Mouse (Mus musculus): Measurements from ENCODE around the gene Gm17324.
"Not testable (repeated sequence)": the region's sequence is repeated elsewhere in the genome, so short reads cannot be mapped to it uniquely, and the experiment has no call there.

Gm17324 gene

GRCm38 (mm10) chr9:78447973-78448873 is at the start of gene Gm17324, which contains the start of gene Mto1:
Gene Gm17324, minus strand, starts transcription at chr9:78448786.
Gene Mto1, plus strand, starts transcription at chr9:78448208.
- DNase-seq = peak; percentile 92 to 93

- DNase-seq = no peak
These were observed 44.6 kb upstream of the Gm17324 start for GRCm38 (mm10) chr9:78493171-78493570.

- DNase-seq = no peak
These were observed 43.7 kb upstream of the Gm17324 start for GRCm38 (mm10) chr9:78492254-78492653.

- DNase-seq = no peak
These were observed 42.6 kb upstream of the Gm17324 start for GRCm38 (mm10) chr9:78491169-78491568.

GRCm38 (mm10) chr9:78488890-78489420 is 40.4 kb upstream of the Gm17324 start, which contains the start of gene Eef1a1:
Gene Eef1a1, minus strand, starts transcription at chr9:78489151.
- peak; percentile 68 to 73 for DNase-seq

- not testable (repeated sequence) for DNase-seq
These were observed 39.4 kb upstream of the Gm17324 start for GRCm38 (mm10) chr9:78488021-78488420.

GRCm38 (mm10) chr9:78484660-78485059 is 36.1 kb upstream of the Gm17324 start:
- no peak for DNase-seq

- no peak for DNase-seq
These were observed 33.8 kb upstream of the Gm17324 start for GRCm38 (mm10) chr9:78482386-78482785.

- peak; percentile 97 to 98 for DNase-seq
These were observed 33.1 kb upstream of the Gm17324 start for GRCm38 (mm10) chr9:78481423-78482331.

- DNase-seq = peak; percentile 87 to 89
These were observed 32.2 kb upstream of the Gm17324 start for GRCm38 (mm10) chr9:78480706-78481358.

GRCm38 (mm10) chr9:78480227-78480626 is 31.6 kb upstream of the Gm17324 start:
- not testable (repeated sequence) for DNase-seq

- DNase-seq = not testable (repeated sequence)
These were observed 30.7 kb upstream of the Gm17324 start for GRCm38 (mm10) chr9:78479308-78479707.

GRCm38 (mm10) chr9:78478009-78478605 is 29.5 kb upstream of the Gm17324 start:
- not testable (repeated sequence) for DNase-seq

GRCm38 (mm10) chr9:78477021-78477551 is 28.5 kb upstream of the Gm17324 start:
- DNase-seq = no peak

- no peak for DNase-seq
These were observed 28.0 kb upstream of the Gm17324 start for GRCm38 (mm10) chr9:78476531-78477020.

- DNase-seq = no peak
These were observed 27.3 kb upstream of the Gm17324 start for GRCm38 (mm10) chr9:78475873-78476272.

- no peak for DNase-seq
These were observed 26.8 kb upstream of the Gm17324 start for GRCm38 (mm10) chr9:78475383-78475780.

GRCm38 (mm10) chr9:78474771-78475382 is 26.3 kb upstream of the Gm17324 start:
- DNase-seq = no peak

- no peak for DNase-seq
These were observed 25.7 kb upstream of the Gm17324 start for GRCm38 (mm10) chr9:78474270-78474669.

- no peak for DNase-seq
These were observed 25.0 kb upstream of the Gm17324 start for GRCm38 (mm10) chr9:78473588-78473987.

- DNase-seq = no peak
These were observed 17.1 kb upstream of the Gm17324 start for GRCm38 (mm10) chr9:78465725-78466124.

Data from lung, postnatal 4 days (tissue).